Mouse (Mus musculus): ENCODE measurements around the gene Wnt9b.

Gene Wnt9b

DNA sequence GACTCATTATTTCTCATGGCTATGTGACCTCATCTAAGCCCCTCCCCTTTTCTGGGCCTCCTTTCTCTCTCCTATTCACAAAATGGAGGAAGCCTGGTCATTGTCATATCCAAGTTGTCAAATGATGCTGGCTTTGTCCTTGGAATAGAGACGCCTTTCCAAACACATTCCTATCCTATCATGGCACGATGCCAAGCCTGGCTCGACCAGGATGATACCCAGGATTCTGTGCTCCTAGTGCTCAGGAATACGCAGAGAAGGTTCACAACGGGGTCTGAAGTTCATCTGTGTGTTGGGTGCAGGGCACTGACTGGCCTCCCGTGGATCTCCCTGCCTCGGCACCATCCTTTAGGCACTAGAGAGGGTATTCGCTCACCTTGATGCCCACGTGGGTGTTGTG is 18.0 kb downstream of the Wnt9b start:
- DNase-seq (ENCODE audit: low read depth), result no peak

GRCm38 (mm10) chr11:103729282-103729985 is 20.2 kb downstream of the Wnt9b start:
- no peak for DNase-seq (ENCODE audit: low read depth)

GRCm38 (mm10) chr11:103724331-103724771 is 25.3 kb downstream of the Wnt9b start:
- no peak for DNase-seq (ENCODE audit: low read depth)

DNA sequence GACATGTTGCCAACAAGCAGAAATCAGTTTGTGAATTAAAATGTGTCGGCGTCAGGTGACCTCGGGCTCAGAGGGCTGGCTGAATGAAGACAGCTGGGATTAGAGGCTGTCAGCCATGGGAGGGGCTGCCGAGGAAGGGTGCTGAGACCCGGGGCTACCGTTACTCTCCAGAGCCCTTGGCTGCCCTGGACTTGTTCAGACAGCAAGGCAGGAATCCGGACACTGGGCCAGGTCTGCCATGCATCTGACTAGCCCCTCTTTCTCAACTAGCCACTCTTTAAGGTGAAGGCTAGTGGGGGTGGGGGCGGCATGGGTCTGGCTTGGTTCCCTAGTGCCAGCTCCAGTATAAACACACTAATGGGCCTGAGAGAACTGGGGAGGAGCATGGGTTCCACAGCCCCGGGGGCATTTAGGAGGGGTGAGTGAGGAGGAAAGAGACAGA is 27.6 kb downstream of the Wnt9b start:
- no peak for DNase-seq (ENCODE audit: low read depth)

- peak; percentile 21 for DNase-seq (ENCODE audit: low read depth)
Observed at GRCm38 (mm10) chr11:103721468-103722039, 28.1 kb downstream of the Wnt9b start.

DNA sequence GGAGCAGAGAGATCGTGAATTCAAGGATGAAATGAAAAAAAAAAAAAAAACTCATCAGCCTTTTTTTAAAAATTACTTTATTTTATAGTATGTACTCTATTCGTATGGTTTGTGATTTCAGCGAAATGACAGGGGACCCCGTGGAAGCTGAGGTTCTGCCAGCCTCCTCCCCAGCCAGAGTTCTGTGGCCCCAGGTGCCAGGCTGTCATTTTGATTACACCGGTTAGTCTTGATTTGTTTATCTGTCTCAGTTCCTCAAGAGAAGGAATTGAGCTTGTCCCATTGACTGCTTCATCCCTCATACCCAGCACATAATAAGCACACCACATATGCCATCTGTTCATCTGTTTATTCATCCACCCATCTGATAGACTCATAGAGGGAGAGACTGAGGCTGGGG is 30.2 kb downstream of the Wnt9b start:
- DNase-seq (ENCODE audit: low read depth), result no peak

- no peak for DNase-seq (ENCODE audit: low read depth)
Observed at GRCm38 (mm10) chr11:103716971-103717370, 32.6 kb downstream of the Wnt9b start.

- no peak for DNase-seq (ENCODE audit: low read depth)
Observed at GRCm38 (mm10) chr11:103714074-103714473, 35.5 kb downstream of the Wnt9b start.

DNA sequence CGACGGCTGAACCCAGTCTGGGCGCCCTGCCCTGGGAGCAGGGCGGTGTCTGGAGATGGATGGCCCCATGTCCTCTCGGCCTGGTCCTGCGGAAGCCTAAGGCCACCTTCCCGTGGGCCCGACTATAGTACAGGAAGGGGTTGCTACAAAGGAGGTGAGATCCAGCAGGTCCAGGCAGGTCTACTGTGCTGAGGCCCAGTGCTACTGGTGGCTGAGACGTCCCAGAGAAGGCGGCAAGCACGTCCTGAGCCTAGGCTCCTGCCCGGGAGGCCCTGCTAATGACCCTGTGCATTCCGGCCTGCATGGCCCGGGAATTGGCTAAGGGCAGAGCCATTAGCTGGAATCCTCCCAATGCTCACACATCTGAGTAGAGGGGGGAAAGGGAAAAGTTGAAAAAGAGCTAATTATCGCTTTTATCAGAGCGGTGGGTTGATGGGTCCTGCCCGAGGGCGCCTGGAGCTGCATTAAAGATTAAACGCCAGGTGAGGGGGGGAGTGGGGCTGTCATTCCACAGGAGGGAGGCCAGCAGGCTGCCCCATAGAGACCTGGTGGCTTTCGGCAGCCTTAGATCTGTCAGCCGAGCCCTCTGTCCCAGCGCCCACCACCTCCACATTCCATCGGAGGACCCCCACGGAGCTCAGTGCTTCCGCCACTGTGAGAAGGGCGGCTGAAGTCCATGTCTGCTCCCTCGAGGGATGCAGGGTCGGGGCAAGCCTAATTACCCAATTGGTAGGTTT is 37.6 kb downstream of the Wnt9b start:
- no peak for DNase-seq (ENCODE audit: low read depth)

DNA sequence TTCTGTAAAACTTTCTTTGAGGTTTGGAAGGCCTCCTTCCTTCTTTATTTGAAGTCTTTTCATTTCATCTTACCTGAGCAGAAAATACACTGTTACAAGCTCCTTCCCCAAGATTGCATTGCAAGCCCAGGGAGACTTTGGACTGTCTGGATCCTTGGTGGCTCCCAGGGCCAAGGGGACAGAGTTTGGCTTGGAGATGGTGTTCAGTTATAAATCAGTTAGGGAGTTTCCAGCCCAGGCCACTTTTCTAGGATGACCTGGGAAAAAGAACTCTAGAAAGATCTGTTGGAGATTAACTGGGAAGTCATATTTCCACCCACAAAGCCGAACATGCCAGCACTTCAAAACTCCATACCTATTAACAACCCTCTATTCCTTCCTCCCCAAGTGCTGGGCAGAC is 39.6 kb downstream of the Wnt9b start:
- DNase-seq (ENCODE audit: low read depth), result no peak

- no peak for DNase-seq (ENCODE audit: low read depth)
Observed at GRCm38 (mm10) chr11:103707005-103707404, 42.6 kb downstream of the Wnt9b start.

- no peak for DNase-seq (ENCODE audit: low read depth)
Observed at GRCm38 (mm10) chr11:103698226-103698625, 51.4 kb downstream of the Wnt9b start.

DNA sequence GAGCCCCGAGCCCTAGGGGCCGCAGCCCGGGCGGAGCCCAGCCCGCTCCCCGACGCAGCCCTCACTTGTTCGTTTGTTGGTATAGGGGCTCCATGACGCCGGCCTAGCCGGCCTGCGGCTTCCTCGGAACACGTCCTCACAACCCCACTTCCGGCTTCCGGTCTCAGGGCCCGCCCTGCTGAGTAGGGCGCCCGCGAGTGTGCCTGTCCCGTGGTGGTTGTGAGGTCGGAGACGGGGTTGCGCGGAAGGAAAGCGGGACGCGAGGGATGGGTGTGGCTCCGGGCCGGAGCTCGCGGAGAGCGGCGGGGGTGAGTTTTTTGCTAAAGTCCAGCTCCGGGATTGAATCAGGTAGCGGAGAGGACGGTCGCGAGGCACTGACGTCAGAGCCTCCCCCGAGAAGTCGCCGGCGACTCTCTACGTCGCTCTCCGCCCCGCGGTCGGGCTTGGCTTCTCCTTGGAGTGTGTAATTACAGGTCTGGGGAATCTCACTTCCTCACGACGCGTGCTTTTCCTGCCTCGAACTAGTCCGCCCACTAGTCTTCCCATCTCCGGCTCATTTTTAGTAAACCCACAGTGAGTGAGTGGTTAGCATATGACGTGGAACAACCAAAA is 52.0 kb downstream of the Wnt9b start, which contains the start of gene Gosr2:
Gosr2 (minus strand) TSS at position 334 of the 612 bp plus-strand sequence.
- DNase-seq (ENCODE audit: low read depth), result peak; percentile 78

DNA sequence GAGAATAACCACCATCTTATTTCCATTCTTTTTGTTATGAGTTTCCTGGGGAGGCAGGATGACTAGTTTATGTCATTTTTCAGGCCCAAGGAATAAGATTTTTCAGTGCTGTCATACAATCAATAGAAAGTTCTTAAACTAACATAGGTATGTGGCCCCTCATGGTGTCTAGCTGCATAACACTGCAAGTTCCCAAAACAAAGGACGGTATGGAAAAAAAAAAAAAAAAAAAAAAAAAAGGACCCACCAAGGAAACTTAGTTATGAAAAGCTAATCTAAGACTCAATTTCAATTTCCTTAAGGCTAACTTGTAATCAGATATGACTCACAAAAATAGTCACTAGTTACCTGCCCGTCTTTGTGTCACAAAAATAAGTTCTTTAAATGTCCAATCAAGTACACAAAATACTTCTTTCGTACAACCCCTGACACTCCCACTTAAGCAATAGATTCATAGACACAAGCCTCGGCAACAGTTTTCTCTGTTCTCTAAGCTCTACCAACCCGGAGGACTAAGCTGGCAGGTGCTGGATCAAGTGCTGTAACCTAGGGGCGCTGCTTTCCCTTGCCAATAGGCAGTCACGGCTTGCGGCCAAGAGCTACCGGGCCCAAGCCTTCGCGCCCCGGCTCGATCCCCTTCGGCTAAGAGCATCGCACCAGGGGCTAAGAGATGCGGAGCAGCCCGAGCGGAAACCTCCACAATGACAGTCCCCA is 52.6 kb downstream of the Wnt9b start:
- peak; percentile 33 for DNase-seq (ENCODE audit: low read depth)

GRCm38 (mm10) chr11:103693241-103693640 is 56.4 kb downstream of the Wnt9b start:
- no peak for DNase-seq (ENCODE audit: low read depth)

DNA sequence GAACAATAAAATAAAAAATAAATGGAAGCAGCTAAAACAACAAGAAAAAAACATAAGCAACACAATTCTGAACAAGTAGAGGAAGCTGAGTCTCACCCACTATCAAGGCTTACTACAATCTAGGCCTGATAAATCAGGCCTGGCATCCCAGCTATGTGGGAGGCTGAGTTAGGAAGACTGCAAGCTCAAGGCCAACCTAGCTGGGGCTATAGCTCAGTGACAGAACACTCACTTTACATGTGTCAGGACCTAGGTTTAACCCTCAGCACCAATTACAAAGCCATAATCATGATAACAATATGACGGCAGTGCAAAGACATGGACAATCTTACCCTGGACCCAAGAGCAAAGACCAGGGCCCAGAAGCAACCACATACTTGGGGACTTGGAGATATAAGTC is 58.6 kb downstream of the Wnt9b start:
- no peak for DNase-seq (ENCODE audit: low read depth)

DNA sequence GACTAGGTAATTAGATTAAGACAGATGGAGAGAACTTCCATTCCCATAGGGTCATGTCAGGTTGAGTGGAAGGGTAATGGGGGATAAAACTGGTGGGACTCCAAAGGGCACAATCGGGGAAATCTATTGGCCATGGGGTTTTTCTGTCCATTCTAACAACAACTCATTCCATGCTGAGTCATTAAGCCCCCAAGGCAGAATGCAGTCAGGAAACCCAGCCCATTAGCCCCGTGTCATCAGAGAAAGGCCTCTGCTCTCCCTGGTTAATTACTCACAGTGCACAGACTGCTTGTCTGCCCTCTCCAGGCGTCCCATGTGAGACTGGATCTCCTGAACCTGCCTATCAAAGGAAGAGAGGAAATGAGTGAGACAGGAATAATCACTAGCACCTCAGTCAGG is 60.6 kb downstream of the Wnt9b start:
- DNase-seq (ENCODE audit: low read depth), result no peak

DNA sequence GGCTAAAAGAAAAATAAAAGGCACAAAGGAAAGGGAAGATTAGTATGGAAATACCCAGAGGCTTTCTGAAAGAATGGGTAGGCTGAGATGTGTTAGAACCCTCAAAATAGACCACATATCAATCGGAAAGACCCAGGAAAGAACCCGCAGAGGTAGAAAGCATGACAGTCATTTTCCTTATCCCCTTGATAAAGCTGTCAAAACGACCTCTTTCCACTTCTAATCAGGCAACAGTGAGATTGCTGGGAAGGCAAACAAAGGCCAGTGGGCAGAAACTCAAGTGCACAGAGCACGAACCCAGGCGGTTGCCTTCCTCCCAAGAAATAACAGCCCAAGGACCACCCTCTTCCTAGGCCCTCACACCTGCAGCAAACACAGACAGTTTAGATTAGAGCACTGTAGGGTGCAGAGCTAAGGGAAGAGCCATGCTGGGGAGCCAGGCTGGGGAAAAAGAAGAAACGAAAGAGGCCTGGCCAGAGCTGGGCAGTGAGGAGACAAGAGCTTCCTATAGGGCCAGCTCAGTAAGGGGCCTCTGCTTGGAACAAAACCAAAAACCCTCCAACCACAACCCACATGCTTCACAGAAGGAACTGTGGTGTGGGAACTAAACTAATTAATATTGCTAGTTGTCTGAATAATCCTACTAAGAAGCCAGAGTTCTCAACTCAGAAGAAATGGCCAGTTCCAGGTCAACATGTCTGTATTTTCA is 61.2 kb downstream of the Wnt9b start:
- no peak for DNase-seq (ENCODE audit: low read depth)

DNA sequence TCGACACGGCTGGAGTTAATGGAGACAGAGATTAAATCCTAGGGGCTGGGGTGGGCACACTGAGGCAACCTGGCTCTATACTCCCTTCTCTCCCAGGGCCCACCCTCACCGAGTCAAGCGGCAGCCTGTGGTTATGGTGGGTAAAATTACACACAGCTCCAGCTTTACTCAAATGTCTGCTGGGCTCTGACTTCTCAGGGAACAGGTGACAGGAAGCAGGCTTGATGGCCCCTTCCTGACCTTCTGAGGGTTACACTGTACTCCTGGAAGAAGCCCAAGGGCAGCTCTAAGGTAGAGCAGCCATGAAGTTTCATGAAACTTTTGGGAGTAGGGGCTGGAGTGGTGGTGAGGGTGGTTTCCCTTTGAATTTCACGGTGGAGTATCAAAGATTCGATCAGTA is 62.9 kb downstream of the Wnt9b start:
- DNase-seq (ENCODE audit: low read depth), result no peak

- DNase-seq (ENCODE audit: low read depth), result no peak
Observed at GRCm38 (mm10) chr11:103685261-103685736, 64.3 kb downstream of the Wnt9b start.

- no peak for DNase-seq (ENCODE audit: low read depth)
Observed at GRCm38 (mm10) chr11:103683667-103684334, 65.8 kb downstream of the Wnt9b start.

All from c-Kit-positive CD71-positive TER-119-negative erythroid progenitor cells, embryonic 14.5 days (primary cell).